Mouse (Mus musculus): ENCODE data around the gene Jmjd8.
A peak's percentile ranks its signal among the peaks of the same experiment; 100 is the strongest.

The Jmjd8 gene

GRCm38 (mm10) chr17:25808789-25809605, 19.7 kb upstream of the Jmjd8 start, which contains the start of gene Fbxl16:
Gene Fbxl16 (plus strand): TSS chr17:25809085.
- no peak for DNase-seq (ENCODE audit: low spot score)

- DNase-seq (ENCODE audit: low spot score), result no peak
These were observed 18.9 kb upstream of the Jmjd8 start for GRCm38 (mm10) chr17:25809606-25810340.

DNA sequence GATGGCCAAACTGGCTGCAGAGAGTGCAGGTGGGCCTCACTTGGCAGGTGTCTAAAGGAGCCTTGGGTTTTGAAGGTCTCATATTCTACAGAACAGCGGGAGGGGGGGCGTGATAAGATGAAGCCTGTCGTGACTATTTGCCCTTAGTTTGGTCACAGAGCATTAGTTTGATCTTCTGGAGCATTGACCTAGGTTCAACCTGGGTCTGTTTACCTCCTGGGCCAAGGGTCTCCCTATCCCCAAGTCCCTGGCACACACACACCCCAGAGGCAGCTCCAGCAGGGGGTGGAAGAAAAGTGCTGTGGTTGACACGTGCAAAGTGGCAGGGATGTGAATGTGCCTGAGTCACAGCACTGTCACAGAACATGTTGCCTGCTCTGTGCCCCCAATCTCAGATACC, 17.8 kb upstream of the Jmjd8 start:
- DNase-seq (ENCODE audit: low spot score), result no peak

DNA sequence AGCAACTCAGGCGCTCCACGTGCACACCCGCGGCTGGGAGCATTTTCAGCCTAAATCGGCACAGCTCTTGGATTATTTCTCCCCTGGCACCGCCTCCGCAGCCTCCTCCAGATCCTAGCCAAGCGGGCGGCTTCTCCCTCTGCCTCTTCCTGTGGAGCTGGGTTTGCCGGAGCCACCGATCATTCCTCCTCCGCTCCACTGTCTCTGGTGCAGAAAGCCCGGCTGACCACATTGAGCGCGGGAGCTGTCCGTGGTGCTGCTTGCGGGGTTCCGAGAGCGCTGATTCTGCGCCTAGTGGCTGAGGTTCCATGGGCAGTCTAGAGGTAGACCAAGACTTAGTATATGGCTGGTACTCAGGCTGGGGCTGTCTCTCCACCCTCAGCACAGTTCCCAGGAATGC, 15.2 kb upstream of the Jmjd8 start:
- DNase-seq (ENCODE audit: low spot score), result no peak

- no peak for DNase-seq (ENCODE audit: low spot score)
These were observed 11.0 kb upstream of the Jmjd8 start for GRCm38 (mm10) chr17:25817662-25818061.

GRCm38 (mm10) chr17:25818851-25819780, 9.6 kb upstream of the Jmjd8 start:
- no peak for DNase-seq (ENCODE audit: low spot score)

DNA sequence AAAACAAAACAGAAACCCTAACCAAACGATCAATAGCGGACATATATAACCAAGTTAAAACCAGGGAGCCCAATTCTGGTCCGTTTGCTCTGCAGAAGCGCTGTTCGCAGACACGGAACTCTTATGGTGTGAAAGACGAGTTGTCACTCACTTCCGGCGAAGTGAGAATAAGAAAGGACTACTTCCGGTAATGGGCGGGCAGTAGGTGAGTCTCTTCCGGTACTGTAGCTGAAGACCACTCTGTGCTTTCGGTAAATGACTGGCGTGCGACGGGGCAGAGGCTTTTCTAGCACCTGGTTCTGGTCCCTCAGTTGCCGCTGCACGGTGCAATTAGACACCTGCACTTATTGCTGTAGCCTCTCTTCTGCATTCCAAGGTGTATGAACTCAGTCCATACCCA, 5.2 kb upstream of the Jmjd8 start, which contains the start of gene Wdr24:
Gene Wdr24, plus strand, starts transcription at position 176 of the 400 bp plus-strand sequence.
- peak; percentile 65 for DNase-seq (ENCODE audit: low spot score)

DNA sequence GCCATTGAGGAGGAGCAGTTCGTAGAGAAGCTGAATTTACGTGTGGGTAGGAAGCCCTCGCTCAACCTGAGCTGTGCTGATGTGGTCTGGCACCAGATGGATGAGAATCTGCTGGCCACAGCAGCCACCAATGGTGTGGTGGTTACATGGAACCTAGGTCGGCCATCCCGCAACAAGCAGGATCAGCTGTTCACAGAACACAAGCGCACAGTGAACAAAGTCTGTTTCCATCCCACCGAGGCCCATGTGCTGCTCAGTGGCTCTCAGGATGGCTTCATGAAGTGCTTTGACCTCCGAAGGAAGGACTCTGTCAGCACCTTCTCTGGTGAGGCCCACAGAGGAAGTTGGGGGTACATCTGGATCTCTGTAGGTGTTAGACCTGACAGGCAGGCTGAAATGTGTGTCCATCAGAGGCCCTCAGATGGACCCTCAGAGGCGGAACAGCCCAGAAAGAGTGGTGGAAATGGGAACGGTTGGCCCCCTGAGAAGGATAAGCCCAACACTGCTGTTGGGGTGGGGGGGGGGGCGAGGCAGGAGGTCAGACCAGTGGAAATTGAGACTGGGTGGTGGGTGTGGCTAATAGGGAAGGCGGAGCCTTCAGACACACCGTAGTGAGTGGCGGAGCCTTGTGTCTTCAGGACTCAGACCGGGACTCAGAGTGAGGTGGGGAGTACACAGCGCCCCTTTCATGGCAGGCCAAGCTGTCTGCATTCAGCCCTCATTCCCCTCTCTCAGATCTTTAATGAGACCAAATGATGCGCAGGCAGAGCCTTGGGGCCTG, 4.1 kb upstream of the Jmjd8 start:
- no peak for DNase-seq (ENCODE audit: low spot score)

DNA sequence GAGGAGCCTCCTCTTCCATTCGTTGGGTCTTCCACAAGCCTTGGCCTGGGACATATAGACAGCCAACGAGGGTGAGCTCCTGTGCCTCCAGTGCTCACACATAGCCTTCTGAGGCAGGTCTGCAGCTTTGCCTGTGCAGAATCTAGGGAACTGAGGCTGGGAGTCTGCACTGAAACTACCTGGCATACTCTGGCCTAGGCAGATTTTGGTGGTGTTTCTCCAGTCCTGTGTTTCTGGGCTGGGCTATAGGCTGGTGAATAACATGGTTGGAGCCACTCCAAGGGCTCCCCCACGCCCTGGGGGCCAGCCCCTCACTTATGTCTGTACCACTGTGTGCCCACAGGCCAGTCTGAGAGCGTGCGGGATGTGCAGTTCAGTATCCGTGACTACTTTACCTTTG, 3.4 kb upstream of the Jmjd8 start:
- no peak for DNase-seq (ENCODE audit: low spot score)

- DNase-seq (ENCODE audit: low spot score), result no peak
These were observed 2.6 kb upstream of the Jmjd8 start for GRCm38 (mm10) chr17:25825984-25826570.

- DNase-seq (ENCODE audit: low spot score), result no peak
These were observed 1.7 kb upstream of the Jmjd8 start for GRCm38 (mm10) chr17:25827011-25827410.

DNA sequence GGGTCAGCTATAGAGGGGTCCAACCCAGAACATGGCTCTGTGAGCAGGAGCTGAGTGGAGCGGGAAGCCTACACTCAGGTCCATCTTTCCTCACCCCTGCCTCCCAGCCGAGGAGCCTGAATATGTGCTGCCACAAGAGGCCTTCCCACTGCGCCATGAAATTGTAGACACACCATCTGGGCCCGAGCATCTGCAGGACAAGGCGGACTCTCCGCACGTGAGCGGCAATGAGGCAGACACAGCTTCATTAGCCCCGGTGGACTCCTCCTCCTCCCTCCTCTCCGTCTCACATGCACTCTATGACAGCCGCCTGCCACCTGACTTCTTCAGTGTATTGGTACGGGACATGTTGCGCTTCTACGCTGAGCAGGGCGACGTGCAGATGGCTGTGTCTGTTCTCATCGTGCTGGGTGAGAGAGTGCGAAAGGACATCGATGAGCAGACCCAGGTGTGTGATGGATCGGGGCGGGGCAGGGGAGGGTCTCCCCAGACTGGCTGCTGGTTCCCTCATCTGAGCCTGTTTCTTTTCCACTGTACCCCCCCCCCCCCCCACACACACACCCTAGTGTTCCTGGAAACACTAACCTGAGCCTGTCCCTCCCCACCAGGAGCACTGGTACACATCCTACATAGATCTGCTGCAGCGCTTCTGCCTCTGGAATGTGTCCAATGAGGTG, 983 bp upstream of the Jmjd8 start:
- no peak for DNase-seq (ENCODE audit: low spot score)

- DNase-seq (ENCODE audit: low spot score), result no peak
These were observed 458 bp upstream of the Jmjd8 start for GRCm38 (mm10) chr17:25828223-25828594.

- DNase-seq (ENCODE audit: low spot score), result no peak
These were observed 921 bp downstream of the Jmjd8 start for GRCm38 (mm10) chr17:25829558-25830017.

DNA sequence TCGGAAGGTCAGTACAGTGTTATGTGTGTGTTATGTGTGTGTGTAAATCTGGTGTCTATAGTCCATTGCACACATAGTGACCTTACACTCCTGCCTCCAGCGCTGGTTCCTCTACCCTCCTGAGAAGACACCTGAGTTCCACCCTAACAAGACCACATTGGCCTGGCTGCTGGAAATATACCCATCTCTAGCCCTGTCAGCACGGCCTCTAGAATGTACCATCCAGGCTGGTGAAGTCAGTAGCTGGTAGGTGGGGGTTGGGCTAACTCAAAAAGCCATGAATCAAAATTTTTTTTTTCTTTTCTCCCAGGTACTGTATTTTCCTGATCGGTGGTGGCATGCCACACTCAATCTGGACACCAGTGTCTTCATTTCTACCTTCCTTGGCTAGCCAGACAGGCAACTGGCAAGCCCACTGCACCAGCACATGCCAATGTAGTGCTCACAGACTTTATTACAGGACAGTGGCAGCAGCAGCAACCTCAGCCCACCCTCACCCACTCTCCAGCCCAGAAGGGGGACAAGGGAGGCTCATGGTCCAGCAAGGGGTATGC, 1.6 kb downstream of the Jmjd8 start:
- no peak for DNase-seq (ENCODE audit: low spot score)

DNA sequence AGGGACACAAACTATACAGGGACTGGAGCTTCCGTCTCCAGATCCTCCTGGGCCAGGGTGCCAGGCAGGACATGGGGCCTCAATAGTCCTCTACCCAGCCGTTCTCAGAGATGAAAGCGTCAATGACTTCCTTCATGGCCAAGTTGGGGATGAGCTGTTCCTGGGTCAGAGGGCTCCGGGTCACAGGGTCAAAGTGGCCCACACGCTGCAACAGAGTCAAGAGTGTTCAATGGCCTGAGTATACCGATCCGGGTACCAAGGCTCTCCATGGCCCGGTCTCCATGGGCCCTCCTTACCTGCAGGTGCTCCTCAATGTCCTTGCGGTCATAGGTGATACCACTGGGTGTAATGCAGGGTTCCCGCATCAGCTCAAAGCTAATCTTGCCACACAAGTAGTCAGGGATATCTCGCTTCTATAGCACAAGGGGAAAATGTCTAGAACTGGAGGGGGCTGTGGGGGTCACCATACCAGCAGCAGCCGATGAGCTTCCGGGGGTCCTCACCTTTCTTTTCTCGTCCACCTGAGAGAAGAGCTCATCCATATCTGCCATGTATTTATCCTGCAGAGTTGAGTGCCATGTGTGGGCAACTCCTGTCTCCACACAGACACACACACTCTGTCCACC, 2.3 kb downstream of the Jmjd8 start:
- DNase-seq (ENCODE audit: low spot score), result no peak

GRCm38 (mm10) chr17:25831451-25832281, 3.0 kb downstream of the Jmjd8 start:
- no peak for DNase-seq (ENCODE audit: low spot score)

GRCm38 (mm10) chr17:25832436-25833290, 4.0 kb downstream of the Jmjd8 start:
- DNase-seq (ENCODE audit: low spot score), result peak; percentile 96

Measured in spleen, adult 12 weeks (tissue).